Mouse (Mus musculus) cerebellum, adult 9-11 months (tissue): Measurements from ENCODE around the gene Slc15a1.

Source experiments
- DNase-seq: peaks from one replicate; pipeline ENCODE4 v3.0.0; 2022

Slc15a1 gene

DNA sequence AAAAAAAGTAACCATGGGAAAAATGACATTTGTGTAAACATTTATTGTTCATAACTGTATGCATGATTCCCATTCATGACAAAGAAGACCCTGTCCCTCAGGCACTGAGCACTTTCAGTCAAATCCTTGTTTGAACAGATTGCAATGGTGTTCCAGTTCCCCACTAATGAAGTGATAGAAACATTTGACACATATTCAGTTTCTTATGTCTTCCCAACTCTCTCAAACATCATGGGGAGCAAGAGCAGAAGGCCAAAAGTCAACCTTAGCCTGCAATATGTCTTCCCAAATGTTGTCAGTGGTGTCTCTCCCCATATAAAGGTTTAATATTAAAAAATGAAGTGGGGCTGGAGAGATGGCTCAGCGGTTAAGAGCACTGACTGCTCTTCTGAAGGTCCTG is 19.3 kb downstream of the Slc15a1 start:
- no peak for DNase-seq

DNA sequence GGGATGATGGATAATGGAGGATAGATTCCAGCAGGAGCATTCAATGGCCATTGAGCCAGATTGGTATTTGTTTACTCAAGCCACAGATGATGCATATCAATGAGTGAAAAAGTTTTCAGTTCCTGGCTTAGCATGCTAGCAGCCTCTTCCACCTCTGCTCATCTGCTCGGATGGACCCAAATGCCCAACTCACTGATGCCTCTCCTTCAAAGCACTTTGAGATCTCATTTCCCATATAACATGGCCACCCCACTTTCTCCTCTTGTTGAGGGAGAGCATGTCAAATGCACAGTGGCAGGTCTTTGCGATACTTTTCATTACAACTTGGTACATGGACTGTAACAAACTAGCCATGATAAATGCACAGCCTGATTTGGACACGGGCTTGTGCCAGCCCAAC is 20.6 kb downstream of the Slc15a1 start:
- DNase-seq: no peak

- no peak for DNase-seq
Observed at GRCm38 (mm10) chr14:121482181-121482580, 22.9 kb downstream of the Slc15a1 start.

DNA sequence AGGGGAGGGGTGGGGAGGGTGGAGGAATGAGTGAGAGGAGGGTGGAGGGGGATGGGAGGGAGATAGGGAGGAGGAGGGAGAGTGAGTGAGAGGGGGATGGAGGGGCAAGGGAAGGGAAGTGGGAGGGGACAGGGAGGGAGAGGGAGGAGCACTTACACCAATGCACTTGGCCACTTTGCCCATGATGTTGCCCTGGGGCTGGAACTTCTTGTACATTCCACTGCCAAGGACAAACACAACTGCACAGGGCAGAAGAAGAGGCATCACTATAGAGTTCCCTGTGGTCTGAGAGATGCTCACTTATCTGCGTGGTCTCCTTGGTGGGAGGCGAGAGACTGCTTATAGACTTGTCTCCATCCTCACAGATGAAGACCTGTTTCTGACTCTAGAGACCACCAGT is 23.5 kb downstream of the Slc15a1 start:
- DNase-seq: no peak

DNA sequence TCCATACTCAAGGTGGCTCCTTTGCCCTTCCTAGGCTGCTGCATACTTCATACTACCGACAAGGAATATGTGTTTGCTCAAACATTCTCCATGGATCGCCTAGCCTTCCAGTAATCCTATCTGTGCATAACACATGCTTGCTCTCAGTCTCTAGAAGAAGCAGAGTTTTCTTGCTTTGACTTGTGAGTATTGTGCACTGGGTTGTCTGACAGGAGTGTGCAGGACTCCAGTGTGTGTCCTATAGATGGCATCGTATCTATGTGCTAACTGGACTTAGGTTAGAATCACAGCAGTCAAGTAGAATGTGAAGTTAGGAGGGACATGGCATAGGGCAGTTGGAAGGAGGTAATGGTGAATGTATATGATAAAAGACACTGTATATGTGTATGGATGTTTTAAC is 26.0 kb downstream of the Slc15a1 start:
- no peak for DNase-seq

DNA sequence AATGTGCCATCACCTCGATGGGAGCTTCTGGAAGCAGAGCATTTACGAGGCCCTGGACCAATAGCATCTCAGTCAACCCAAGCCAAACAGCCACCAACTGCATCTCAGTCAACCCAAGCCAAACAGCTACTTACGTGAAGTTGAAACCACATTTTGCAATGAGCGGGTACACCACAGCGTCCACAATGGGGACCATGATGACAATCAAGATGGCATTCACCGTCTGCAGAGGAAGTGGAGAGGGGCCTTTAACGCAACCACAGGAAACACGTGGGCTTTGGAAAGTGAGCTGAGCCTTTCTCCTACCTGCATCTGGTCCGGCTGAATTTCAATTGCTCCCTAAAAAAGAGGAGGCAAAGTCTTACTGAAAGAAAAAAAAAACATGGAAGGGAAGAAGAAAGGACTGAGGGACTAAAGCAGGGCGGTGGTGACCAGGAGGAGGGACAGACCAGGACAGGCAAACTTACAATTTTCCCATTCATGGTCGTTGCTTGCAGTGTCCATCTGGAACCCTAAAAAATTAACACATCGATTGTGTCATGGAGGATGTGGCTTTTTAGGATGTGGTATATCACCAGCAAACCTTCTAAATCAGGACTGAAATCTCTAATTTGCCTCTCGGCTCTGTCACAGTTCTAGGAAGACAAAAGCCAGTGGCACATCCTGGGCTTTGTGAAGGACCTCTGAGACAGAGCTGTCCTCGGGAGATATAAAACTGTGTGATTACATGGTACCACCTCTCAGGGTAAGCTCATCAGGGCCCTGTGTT is 26.9 kb downstream of the Slc15a1 start:
- DNase-seq: no peak

DNA sequence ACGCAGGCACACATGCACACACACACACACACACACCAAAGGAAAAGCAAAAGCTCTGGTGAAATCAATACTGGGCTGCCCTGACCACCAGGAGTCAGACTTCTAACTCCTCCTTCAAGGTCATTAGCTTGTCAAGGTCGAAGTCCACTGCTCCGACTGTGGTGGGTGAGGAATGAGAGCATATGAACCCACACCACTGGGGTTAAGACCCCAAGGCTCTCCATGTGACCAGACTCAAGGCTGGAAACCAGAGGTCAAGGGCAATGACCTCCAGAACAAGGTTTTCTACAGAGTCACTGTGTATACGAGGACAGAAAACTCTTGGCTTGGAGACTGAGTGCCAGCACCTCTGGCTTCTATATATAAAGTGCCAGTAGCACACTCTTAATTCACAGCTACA is 31.2 kb downstream of the Slc15a1 start:
- no peak for DNase-seq

- DNase-seq: no peak
Observed at GRCm38 (mm10) chr14:121471545-121472121, 33.4 kb downstream of the Slc15a1 start.

DNA sequence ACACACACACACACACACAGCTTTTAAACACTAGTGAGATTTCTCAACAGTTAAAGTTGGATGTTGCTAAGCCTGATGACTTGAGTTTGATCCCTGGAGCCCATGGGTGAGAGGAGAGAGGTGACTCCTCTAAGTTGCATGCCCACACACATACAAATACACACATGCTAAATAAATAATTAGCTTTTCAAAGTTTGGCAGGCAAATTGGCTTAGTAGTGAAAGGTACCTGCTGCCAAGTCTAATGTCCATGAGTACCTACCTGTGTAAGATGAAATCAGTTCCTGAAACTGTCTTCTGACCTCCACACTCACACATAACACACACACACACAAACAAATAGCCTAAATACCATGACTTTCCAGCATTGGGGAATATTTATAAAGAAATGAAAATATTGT is 35.5 kb downstream of the Slc15a1 start:
- no peak for DNase-seq

- DNase-seq: no peak
Observed at GRCm38 (mm10) chr14:121467646-121468045, 37.4 kb downstream of the Slc15a1 start.

DNA sequence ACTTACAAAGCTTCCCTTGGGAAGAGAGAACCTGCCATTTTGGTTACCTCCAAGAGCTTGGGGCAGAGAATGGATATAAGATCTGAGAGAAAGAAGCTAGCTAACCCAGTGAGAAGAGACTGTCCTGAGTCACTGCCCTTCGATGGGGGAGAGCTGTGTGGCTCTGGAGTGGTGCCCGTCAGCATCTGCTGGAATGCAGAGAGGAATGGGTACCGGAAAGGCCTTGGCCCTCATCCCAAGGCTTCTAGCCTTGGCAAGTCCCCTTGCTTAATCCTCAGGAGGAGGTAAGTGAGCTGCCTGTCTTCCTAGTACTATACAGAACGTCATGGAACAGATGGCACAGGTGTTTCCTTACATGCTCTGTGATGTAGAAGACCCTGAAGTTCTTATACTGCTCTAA is 38.6 kb downstream of the Slc15a1 start:
- no peak for DNase-seq

DNA sequence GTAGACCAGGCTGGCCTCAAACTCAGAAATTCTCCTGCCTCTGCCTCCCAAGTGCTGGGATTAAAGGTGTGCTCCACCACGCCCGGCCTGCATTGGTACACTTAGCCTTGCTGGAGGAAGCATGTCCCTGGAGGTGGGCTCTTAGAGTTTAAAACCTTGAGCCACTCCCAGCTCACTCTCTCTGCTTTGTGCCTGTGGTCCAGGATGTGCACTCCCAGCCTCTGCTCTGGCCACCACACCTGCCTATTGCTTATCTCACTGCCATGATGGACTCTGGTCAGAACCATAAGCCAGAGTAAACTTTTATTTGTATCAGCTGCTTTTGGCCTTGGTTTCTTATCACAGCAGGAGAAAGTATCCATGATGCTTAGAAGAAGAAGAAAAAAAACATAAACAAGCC is 40.7 kb downstream of the Slc15a1 start:
- DNase-seq: no peak

DNA sequence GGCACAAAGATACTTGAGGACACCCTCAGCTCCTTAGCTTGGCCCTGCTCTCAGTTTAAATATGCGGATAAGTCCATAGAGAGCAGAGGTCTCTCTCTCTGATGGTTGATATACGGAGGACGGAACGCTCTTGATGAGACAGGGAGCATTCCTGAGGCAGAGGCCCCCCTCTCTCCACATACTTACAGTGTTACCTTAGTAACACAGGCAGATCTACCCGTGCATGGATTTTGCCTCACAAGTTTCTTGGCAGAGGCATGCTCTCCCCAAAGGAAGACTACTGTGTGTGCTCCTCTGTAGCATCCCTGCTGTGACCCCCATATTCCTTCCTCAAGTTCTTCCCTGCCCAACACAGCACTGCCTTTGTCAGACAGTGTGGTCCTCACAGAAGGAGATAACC is 42.3 kb downstream of the Slc15a1 start:
- DNase-seq: no peak

GRCm38 (mm10) chr14:121460966-121461365 is 44.1 kb downstream of the Slc15a1 start:
- DNase-seq: no peak

DNA sequence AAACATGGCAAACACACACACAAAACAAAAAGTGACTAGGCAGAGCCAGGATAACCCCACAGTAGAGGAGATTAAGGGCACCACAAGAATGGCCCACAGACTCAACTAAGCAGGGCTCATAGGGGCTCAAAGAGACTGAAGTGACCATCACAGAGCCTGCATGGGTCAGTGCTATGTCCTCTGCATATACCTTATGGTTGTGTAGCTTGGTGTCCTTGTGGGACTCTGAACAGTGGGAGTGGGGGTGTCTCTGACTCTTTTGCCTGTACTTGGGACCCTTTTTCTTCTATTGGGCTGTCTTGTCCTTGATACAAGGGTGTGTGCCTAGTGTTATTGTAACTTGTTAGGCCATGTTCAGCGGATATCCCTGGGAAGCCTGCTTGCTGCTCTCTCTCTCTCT is 46.5 kb downstream of the Slc15a1 start:
- DNase-seq: no peak

- no peak for DNase-seq
Observed at GRCm38 (mm10) chr14:121457536-121457935, 47.5 kb downstream of the Slc15a1 start.

DNA sequence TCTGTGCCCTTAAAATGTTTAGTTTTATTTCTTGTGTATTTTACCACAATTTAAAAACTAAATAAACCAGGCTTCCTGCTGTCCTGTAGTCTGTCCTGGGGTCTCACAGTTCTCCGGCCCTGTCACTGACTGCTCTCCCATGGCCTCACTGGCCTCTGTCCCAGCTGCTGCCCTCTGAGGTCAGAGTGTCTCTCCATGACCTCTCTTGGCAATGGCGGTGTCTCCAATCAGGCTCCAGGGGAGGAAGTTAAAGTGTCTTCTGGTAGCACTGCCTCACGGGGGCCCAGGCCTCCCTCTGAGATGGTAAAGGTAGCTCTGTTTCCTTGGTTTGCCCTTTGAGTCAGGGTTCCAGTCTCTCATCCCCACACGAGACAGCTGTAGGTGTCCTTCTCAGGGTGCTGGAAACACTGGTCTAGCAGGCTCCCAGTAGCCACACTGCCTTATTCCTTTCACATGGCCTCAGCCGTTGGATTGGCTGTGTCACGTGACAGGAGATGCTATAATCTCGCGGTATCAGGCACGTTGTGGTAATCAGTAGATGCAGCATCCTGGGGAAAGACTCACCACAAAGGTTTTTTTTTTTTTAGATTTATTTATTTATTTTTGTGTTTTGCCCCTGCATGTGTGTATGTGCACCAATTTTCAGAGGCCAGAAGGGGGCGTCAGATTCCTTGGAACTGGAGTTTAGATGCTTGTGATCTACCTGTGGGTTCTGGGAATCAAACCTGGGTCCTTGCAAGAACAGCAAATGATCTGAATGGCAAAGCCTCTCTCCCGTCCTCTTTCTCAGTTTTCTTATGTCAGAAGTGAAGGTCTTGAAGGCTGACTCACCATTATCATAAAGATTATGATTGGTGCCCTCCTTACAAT is 48.4 kb downstream of the Slc15a1 start:
- no peak for DNase-seq

GRCm38 (mm10) chr14:121455976-121456375 is 49.1 kb downstream of the Slc15a1 start:
- DNase-seq: no peak

GRCm38 (mm10) chr14:121455527-121455926 is 49.5 kb downstream of the Slc15a1 start:
- peak; percentile 31 for DNase-seq

DNA sequence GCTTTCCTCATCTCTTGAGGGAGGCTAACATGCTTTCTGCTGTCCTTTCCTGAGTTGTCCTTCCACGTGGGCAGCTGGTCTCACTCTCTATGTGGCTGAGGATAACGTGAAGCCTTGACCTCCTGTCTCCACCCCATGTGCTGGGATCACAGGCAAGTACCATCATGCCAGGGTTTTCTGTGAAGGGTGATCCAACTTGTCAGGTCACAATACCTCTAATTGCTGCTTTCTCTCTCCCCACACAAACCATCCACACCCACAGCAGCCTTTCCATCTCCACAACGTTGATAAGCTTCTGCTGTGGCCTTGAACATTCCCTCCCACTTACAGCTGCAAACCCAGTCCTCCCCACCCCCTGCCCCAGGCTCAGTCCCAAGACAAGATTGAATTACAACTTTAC is 51.9 kb downstream of the Slc15a1 start:
- DNase-seq: no peak

- DNase-seq: no peak
Observed at GRCm38 (mm10) chr14:121452227-121452626, 52.8 kb downstream of the Slc15a1 start.

- no peak for DNase-seq
Observed at GRCm38 (mm10) chr14:121451424-121452029, 53.5 kb downstream of the Slc15a1 start.
